Mouse (Mus musculus): ENCODE measurements around the gene Spindoc.

The Spindoc gene

GRCm38 (mm10) chr19:7382903-7383865, at the start of gene Spindoc:
TSS of gene Spindoc (minus strand) at chr19:7382994.
- peak; percentile 95 for DNase-seq (ENCODE audit: low spot score)

GRCm38 (mm10) chr19:7425398-7425775, 42.6 kb upstream of the Spindoc start:
- DNase-seq (ENCODE audit: low spot score): no peak

- no peak for DNase-seq (ENCODE audit: low spot score)
Measured at GRCm38 (mm10) chr19:7424590-7425397, 42.0 kb upstream of the Spindoc start.

- no peak for DNase-seq (ENCODE audit: low spot score)
Measured at GRCm38 (mm10) chr19:7424131-7424530, 41.3 kb upstream of the Spindoc start.

- no peak for DNase-seq (ENCODE audit: low spot score)
Measured at GRCm38 (mm10) chr19:7423656-7424030, 40.8 kb upstream of the Spindoc start.

- peak; percentile 58 for DNase-seq (ENCODE audit: low spot score)
Measured at GRCm38 (mm10) chr19:7423028-7423655, 40.3 kb upstream of the Spindoc start.

- no peak for DNase-seq (ENCODE audit: low spot score)
Measured at GRCm38 (mm10) chr19:7422656-7423027, 39.8 kb upstream of the Spindoc start.

- peak; percentile 68 for DNase-seq (ENCODE audit: low spot score)
Measured at GRCm38 (mm10) chr19:7421602-7422591, 39.1 kb upstream of the Spindoc start.

- DNase-seq (ENCODE audit: low spot score): no peak
Measured at GRCm38 (mm10) chr19:7420841-7421601, 38.2 kb upstream of the Spindoc start.

- DNase-seq (ENCODE audit: low spot score): no peak
Measured at GRCm38 (mm10) chr19:7420108-7420507, 37.3 kb upstream of the Spindoc start.

GRCm38 (mm10) chr19:7419134-7419533, 36.3 kb upstream of the Spindoc start:
- DNase-seq (ENCODE audit: low spot score): no peak

- no peak for DNase-seq (ENCODE audit: low spot score)
Measured at GRCm38 (mm10) chr19:7417911-7418849, 35.4 kb upstream of the Spindoc start.

GRCm38 (mm10) chr19:7416834-7417735, 34.3 kb upstream of the Spindoc start, which contains the start of gene 2700081O15Rik:
TSS of gene 2700081O15Rik (plus strand) at chr19:7417625.
- DNase-seq (ENCODE audit: low spot score): no peak

- DNase-seq (ENCODE audit: low spot score): no peak
Measured at GRCm38 (mm10) chr19:7415916-7416833, 33.4 kb upstream of the Spindoc start.

GRCm38 (mm10) chr19:7412361-7412760, 29.6 kb upstream of the Spindoc start:
- DNase-seq (ENCODE audit: low spot score): no peak

GRCm38 (mm10) chr19:7404623-7405229, 21.9 kb upstream of the Spindoc start:
- no peak for DNase-seq (ENCODE audit: low spot score)

- no peak for DNase-seq (ENCODE audit: low spot score)
Measured at GRCm38 (mm10) chr19:7400635-7401034, 17.8 kb upstream of the Spindoc start.
